Mouse (Mus musculus) erythroblast, embryonic 14.5 days (primary cell): Measurements from ENCODE around the gene Arsg.

Experiments
- GATA1 ChIP-seq: IDR thresholded peaks from 2 replicates; pipeline ENCODE4 v1.6.1; 2012; ENCODE audit warnings: low read length, inconsistent platforms, mixed read lengths
- TAL1 ChIP-seq: IDR thresholded peaks from 3 replicates; pipeline ENCODE4 v1.6.1; 2012; ENCODE audit warnings: low read length, inconsistent platforms, mixed read lengths

GRCm38 (mm10) chr11:109564466-109565214 lies 91.5 kb downstream of the Arsg start:
- no peak for TF ChIP-seq TAL1
- no peak for TF ChIP-seq GATA1
